Mouse (Mus musculus) CH12.LX (cell line): ENCODE measurements around the gene Hils1. TPM values are rescaled to one million over a fixed set of nuclear protein-coding genes. Genes with fewer than 3 reads are reported as not detected.

Source experiments
- DNase-seq: peaks from one replicate; pipeline ENCODE4 v3.0.0-alpha.2; 2013; ENCODE audit errors: extremely low read depth
- H3K27ac ChIP-seq: 2 replicates; pipeline ENCODE4 v1.5.1; 2012; ENCODE audit warnings: low read depth, mild to moderate bottlenecking, control low read depth, moderate library complexity; ENCODE audit not compliant: insufficient read depth
- H3K27me3 ChIP-seq: replicated peaks from 2 replicates; pipeline ENCODE3; 2012; ENCODE audit warnings: inconsistent platforms
- H3K36me3 ChIP-seq, 2 experiments: replicated peaks in 1 of 2; 2 replicates each; pipeline versions ENCODE3 to v1.6.1; 2012; ENCODE audit warnings: inconsistent platforms in 1 of 2, low read length in 1 of 2, mild to moderate bottlenecking in 1 of 2, mixed read lengths in 1 of 2, moderate library complexity in 1 of 2; ENCODE audit not compliant: control insufficient read depth in 1 of 2, insufficient read depth in 1 of 2
- H3K4me1 ChIP-seq, 2 experiments: 2 replicates each; pipeline ENCODE4 v1.6.1; 2012; ENCODE audit warnings: inconsistent platforms in 1 of 2, moderate library complexity in 1 of 2; ENCODE audit not compliant: insufficient read depth in 2 of 2, control insufficient read depth in 1 of 2
- H3K4me2 ChIP-seq: 2 replicates; pipeline ENCODE4 v1.6.1; 2012; ENCODE audit warnings: low read depth, mild to moderate bottlenecking, control low read depth; ENCODE audit not compliant: poor library complexity, insufficient read depth, severe bottlenecking
- H3K4me3 ChIP-seq, 3 experiments: fragments of 150-350 bp in 1 of 3; sonication (generic) in 1 of 3; replicated peaks in 1 of 3; 2 replicates each; pipeline versions ENCODE3 to v1.5.1; 2011 to 2012; ENCODE audit warnings: low read depth in 2 of 3, low read length in 2 of 3, mild to moderate bottlenecking in 2 of 3, moderate library complexity in 2 of 3, control low read depth in 1 of 3, improper control_type of control experiment in 1 of 3, inconsistent platforms in 1 of 3, mixed read lengths in 1 of 3; ENCODE audit not compliant: poor library complexity in 1 of 3
- H3K79me2 ChIP-seq: replicated peaks from 2 replicates; pipeline ENCODE4 v1.6.1; 2012; ENCODE audit warnings: mild to moderate bottlenecking, moderate library complexity; ENCODE audit not compliant: control insufficient read depth, poor library complexity, insufficient read depth, severe bottlenecking; ENCODE audit errors: extremely low read depth
- H3K9ac ChIP-seq: 2 replicates; pipeline ENCODE4 v1.6.1; 2012; ENCODE audit warnings: low read depth, mild to moderate bottlenecking, control low read depth, moderate library complexity; ENCODE audit not compliant: insufficient read depth
- H3K9me3 ChIP-seq: replicated peaks from 2 replicates; pipeline ENCODE3; 2012; ENCODE audit warnings: low read length, inconsistent platforms, mixed read lengths
- BHLHE40 ChIP-seq: IDR thresholded peaks from 2 replicates; pipeline ENCODE4 v1.6.1; 2011; ENCODE audit warnings: mild to moderate bottlenecking, low read depth, low read length, improper control_type of control experiment
- CHD1 ChIP-seq: IDR thresholded peaks from 2 replicates; pipeline ENCODE4 v1.6.1; 2012; ENCODE audit warnings: low read depth, low read length, improper control_type of control experiment, inconsistent platforms
- CTCF ChIP-seq, 2 experiments: IDR thresholded peaks in 1 of 2; conservative IDR thresholded peaks in 1 of 2; 2 replicates each; pipeline ENCODE4 v1.5.1; 2011 to 2012; ENCODE audit warnings: low read depth in 2 of 2, low read length in 2 of 2, improper control_type of control experiment in 1 of 2, inconsistent platforms in 1 of 2, mild to moderate bottlenecking in 1 of 2, moderate library complexity in 1 of 2
- EP300 ChIP-seq: IDR thresholded peaks from 2 replicates; pipeline ENCODE4 v1.6.1; 2011; ENCODE audit warnings: low read length, improper control_type of control experiment
- HCFC1 ChIP-seq: IDR thresholded peaks from 2 replicates; pipeline ENCODE4 v1.6.1; 2012; ENCODE audit warnings: low read depth, mild to moderate bottlenecking, inconsistent platforms, low read length, improper control_type of control experiment
- JUN ChIP-seq: IDR thresholded peaks from 2 replicates; pipeline ENCODE4 v1.6.1; 2011; ENCODE audit warnings: low read depth, mild to moderate bottlenecking, low read length, improper control_type of control experiment, moderate library complexity; ENCODE audit not compliant: insufficient read depth
- JUND ChIP-seq: conservative IDR thresholded peaks from 2 replicates; pipeline ENCODE4 v1.6.1; 2011; ENCODE audit warnings: low read depth, low read length, improper control_type of control experiment
- KAT2A ChIP-seq: IDR thresholded peaks from 2 replicates; pipeline ENCODE4 v1.6.1; 2012; ENCODE audit warnings: low read length, improper control_type of control experiment, inconsistent platforms; ENCODE audit not compliant: insufficient replicate concordance
- MAX ChIP-seq: IDR thresholded peaks from 2 replicates; pipeline ENCODE4 v1.6.1; 2011; ENCODE audit warnings: low read length, improper control_type of control experiment
- MAZ ChIP-seq: IDR thresholded peaks from 2 replicates; pipeline ENCODE4 v1.6.1; 2012; ENCODE audit warnings: low read depth, mild to moderate bottlenecking, inconsistent platforms, low read length, improper control_type of control experiment, moderate library complexity
- MXI1 ChIP-seq: IDR thresholded peaks from 2 replicates; pipeline ENCODE4 v1.6.1; 2011; ENCODE audit warnings: mild to moderate bottlenecking, low read depth, low read length, improper control_type of control experiment
- NRF1 ChIP-seq: IDR thresholded peaks from 2 replicates; pipeline ENCODE4 v1.6.1; 2014; ENCODE audit warnings: low read depth, mild to moderate bottlenecking, inconsistent platforms, low read length, improper control_type of control experiment, moderate library complexity
- PAX5 ChIP-seq: IDR thresholded peaks from 2 replicates; pipeline ENCODE4 v1.6.1; 2012; ENCODE audit warnings: low read length, inconsistent platforms, mixed read lengths
- POLR2A ChIP-seq: IDR thresholded peaks from 2 replicates; pipeline ENCODE4 v1.6.1; 2011; ENCODE audit warnings: low read depth, mild to moderate bottlenecking, improper control_type of control experiment, low read length
- POLR2AphosphoS2 ChIP-seq: IDR thresholded peaks from 2 replicates; pipeline ENCODE4 v1.6.1; 2011; ENCODE audit warnings: low read depth, low read length, improper control_type of control experiment
- RAD21 ChIP-seq: IDR thresholded peaks from 2 replicates; pipeline ENCODE4 v1.6.1; 2011; ENCODE audit warnings: low read depth, mild to moderate bottlenecking, low read length, improper control_type of control experiment, moderate library complexity
- USF1 ChIP-seq: IDR thresholded peaks from 2 replicates; pipeline ENCODE4 v1.6.1; 2014; ENCODE audit warnings: low read depth, mild to moderate bottlenecking, inconsistent platforms, low read length, improper control_type of control experiment
- ZC3H11A ChIP-seq: IDR thresholded peaks from 2 replicates; pipeline ENCODE4 v1.6.1; 2012; ENCODE audit warnings: low read depth, mild to moderate bottlenecking, inconsistent platforms, low read length, improper control_type of control experiment
- dilution Hi-C: fragments of 300-500 bp; cut with MboI; formaldehyde crosslinking; loops from 2 replicates; pipeline ENCODE4 v1.14.3; 2020; ENCODE audit warnings: low sequenced_read_pairs; ENCODE audit not compliant: extremely low pct_unique_long_range_greater_than_20kb, extremely low pct_ligation_motif_present
- in situ Hi-C: fragments of 300-500 bp; cut with MboI; formaldehyde crosslinking; loops from 3 replicates; pipeline ENCODE4 v1.14.3; 2019; ENCODE audit warnings: low sequenced_read_pairs, low pct_ligation_motif_present, low pct_unique_long_range_greater_than_20kb, mixed read lengths
- polyA plus RNA-seq: library from polyadenylated mRNA; unstranded; fragments of >175 nt; gene quantifications from 2 replicates; pipeline ENCODE4 v1.2.1, GENCODE M21; 2012; ENCODE audit warnings: low read depth; ENCODE audit not compliant: insufficient read length
- total RNA-seq, 2 experiments: library from RNA; depleted of rRNA; stranded (reverse); fragments of 300-350 nt in 1 of 2; fragments of >200 nt in 1 of 2; gene quantifications; 2 replicates each; pipeline ENCODE4 v1.2.3; 2012 to 2014

Gene Hils1
- total and polyA plus RNA-seq, 3 experiments = not detected

- H3K27ac ChIP-seq = no peak overlapping the region
- in situ Hi-C loops = no loop called here
- H3K36me3 ChIP-seq = peaks cover 30 to 72% of the 10 kb centered on the region in 2 experiments
- no peak overlapping the region for H3K9ac ChIP-seq
- no peak for TF ChIP-seq HCFC1
- no peak for TF ChIP-seq ZC3H11A
- no peak for TF ChIP-seq JUN
- TF ChIP-seq MAX = no peak
- TF ChIP-seq RAD21 = no peak
- TF ChIP-seq, all 38 proteins: peak for 0
- Histone ChIP-seq H3K4me2 (no peak overlapping the region), H3K9me3 (no peaks in the 10 kb centered on the region), H3K79me2 (0 out of 2 replicates have a peak, but pooled peaks cover 3% of the 10 kb centered on the region), H3K4me1 (peaks cover 28 to 56% of the 10 kb centered on the region in 2 experiments), H3K27me3 (no peaks in the 10 kb centered on the region), H3K4me3 (no peak overlapping the region)
- no peak for DNase-seq
- dilution Hi-C loops = no loop called here
Measured at GRCm38 (mm10) chr11:94996984-94997383, 29.6 kb downstream of the Hils1 start.

GRCm38 (mm10) chr11:94997596-94997995, 30.2 kb downstream of the Hils1 start:
- H3K9ac ChIP-seq = no peak overlapping the region
- no peak overlapping the region for H3K4me3 ChIP-seq
- H3K27ac ChIP-seq = no peak overlapping the region
- H3K27me3 ChIP-seq = no peaks in the 10 kb centered on the region
- 0 out of 2 replicates have a peak, but pooled peaks cover 3% of the 10 kb centered on the region for H3K79me2 ChIP-seq
- H3K4me1 ChIP-seq = peaks cover 22 to 50% of the 10 kb centered on the region in 2 experiments
- in situ Hi-C loops = no loop called here
- peaks cover 36 to 75% of the 10 kb centered on the region in 2 experiments for H3K36me3 ChIP-seq
- no peaks in the 10 kb centered on the region for H3K9me3 ChIP-seq
- TF ChIP-seq ZC3H11A (no peak), CHD1 (no peak), PAX5 (no peak), POLR2A (no peak), BHLHE40 (no peak), USF1 (no peak), NRF1 (no peak), POLR2AphosphoS2 (no peak), KAT2A (no peak), MAZ (no peak), CTCF (conservative IDR thresholded peaks at IDR 0.05 in 1 of 2, IDR thresholded peaks at IDR 0.05 in 1 of 2; ENCODE audit: low read depth in 2 of 2, low read length in 2 of 2) (no peak), MXI1 (no peak), EP300 (no peak), JUND (no peak)
- no peak for DNase-seq
- dilution Hi-C loops = no loop called here
- H3K4me2 ChIP-seq = no peak overlapping the region
